7 mouse cellular contexts compared by ENCODE assay signal in the genomic region with DNA sequence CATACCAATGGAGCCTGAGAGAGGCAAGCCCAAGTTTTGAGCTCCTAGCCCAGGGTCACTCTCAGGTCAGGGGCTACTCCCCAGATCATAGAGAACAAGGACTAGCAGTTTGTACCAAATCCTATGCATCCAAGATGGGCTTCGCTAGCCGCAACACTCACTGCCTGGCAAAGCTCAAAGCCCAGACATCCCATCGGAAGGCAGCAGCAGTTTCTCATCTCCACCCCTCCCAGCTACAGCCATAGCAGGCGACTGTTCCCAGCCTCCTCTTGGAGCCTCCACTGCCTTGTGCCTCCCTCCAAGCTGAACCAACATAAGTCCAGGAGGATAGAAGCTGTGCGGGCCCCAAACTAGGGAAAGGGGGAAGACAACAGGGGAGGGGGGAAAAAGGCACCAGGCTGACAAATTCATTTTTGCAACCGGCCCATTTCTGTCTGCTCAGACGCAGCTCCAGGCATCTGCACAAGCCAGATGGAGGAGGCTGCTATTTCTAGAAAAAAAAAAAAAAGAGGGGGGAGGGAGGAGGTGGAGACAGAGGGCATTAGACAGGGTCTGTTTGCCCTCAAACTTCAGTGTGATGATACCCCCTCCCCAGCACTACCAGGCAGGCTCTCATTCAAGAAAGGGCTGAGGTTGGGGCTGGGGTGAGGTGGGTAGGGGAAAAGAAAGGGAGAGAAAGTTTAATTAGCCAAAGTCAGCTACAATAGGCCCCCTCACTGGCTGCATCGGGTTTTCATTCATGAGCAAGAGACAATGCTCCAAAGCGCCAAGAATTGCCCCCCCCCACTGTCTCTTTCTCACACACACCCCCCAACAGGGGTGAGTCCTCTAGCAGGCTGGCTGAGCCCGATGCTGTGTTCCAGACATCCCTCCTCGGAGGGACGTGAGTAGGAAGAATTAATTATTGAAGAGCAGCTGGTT. TPM values are rescaled to one million over a fixed set of nuclear protein-coding genes. Genes with fewer than 3 reads are reported as not detected.
DNase-seq lines count a peak whose midpoint lies in the region; ATAC-seq lines count a peak whose summit lies in the region.

No protein-coding gene starts in this region.

- H3K27me3 ChIP-seq in embryonic facial prominence, embryonic 15.5 days, result no peaks in the 10 kb centered on the region
- H3K27me3 ChIP-seq in intestine, embryonic 16.5 days (replicated peaks; ENCODE audit: control insufficient read depth, insufficient read depth, low read length), result no peaks in the 10 kb centered on the region

- no peaks in the 10 kb centered on the region for H3K9me3 ChIP-seq in embryonic facial prominence, embryonic 15.5 days (replicated peaks)
- H3K9me3 ChIP-seq in intestine, embryonic 16.5 days (ENCODE audit: control insufficient read depth, low read length), result no peaks in the 10 kb centered on the region

- H3K4me3 ChIP-seq in embryonic facial prominence, embryonic 15.5 days (replicated peaks), result peak overlapping the region; percentile 89
- peak overlapping the region; percentile 81 for H3K4me3 ChIP-seq in intestine, embryonic 16.5 days (ENCODE audit: low read length)

- H3K4me1 ChIP-seq in embryonic facial prominence, embryonic 15.5 days, result peaks cover 69% of the 10 kb centered on the region
- H3K4me1 ChIP-seq in intestine, embryonic 16.5 days (ENCODE audit: control insufficient read depth, insufficient read depth, low read length), result peaks cover 50% of the 10 kb centered on the region

- peak overlapping the region; percentile 74 for H3K4me2 ChIP-seq in embryonic facial prominence, embryonic 15.5 days (replicated peaks)
- H3K4me2 ChIP-seq in intestine, embryonic 16.5 days (ENCODE audit: low read depth, low read length), result peak overlapping the region; percentile 83

- peak overlapping the region; percentile 92 for H3K27ac ChIP-seq in embryonic facial prominence, embryonic 15.5 days (replicated peaks)
- peak overlapping the region; percentile 53 for H3K27ac ChIP-seq in intestine, embryonic 16.5 days (ENCODE audit: low read length)

- peaks cover 4% of the 10 kb centered on the region; the same call in 1 of the 2 replicates for H3K36me3 ChIP-seq in embryonic facial prominence, embryonic 15.5 days
- no peaks in the 10 kb centered on the region for H3K36me3 ChIP-seq in intestine, embryonic 16.5 days (ENCODE audit: control insufficient read depth, insufficient read depth, low read length)

- no peak for ATAC-seq in embryonic facial prominence, embryonic 15.5 days (ENCODE audit: insufficient number of reproducible peaks, low FRiP score, low TSS enrichment, low read depth)
- no peak for ATAC-seq in intestine, embryonic 16.5 days

- intact Hi-C loops in left cerebral cortex, postnatal 4 days (cut with DNase I), result no loop called here

- DNase-seq in left cerebral cortex, postnatal 4 days, result peak; percentile 45
- DNase-seq in left cerebral cortex, adult 9 months (ENCODE audit: low spot score in 2 of 2), result no peak
- peak; percentile 51 for DNase-seq in retina, embryonic 14.5 days (ENCODE audit: low spot score)
- no peak for DNase-seq in ovary, postnatal 10 days (ENCODE audit: low spot score)
- no peak for DNase-seq in kidney, postnatal 36 days

- WGBS in embryonic facial prominence, embryonic 15.5 days, result 17% methylated on average over 12 of the region's 12 CpGs
- WGBS in intestine, embryonic 16.5 days, result 29% methylated on average over 12 of the region's 12 CpGs

- no peak overlapping the region for H3K9ac ChIP-seq in embryonic facial prominence, embryonic 15.5 days
- H3K9ac ChIP-seq in intestine, embryonic 16.5 days (ENCODE audit: low read depth, low read length), result peak overlapping the region; percentile 88

RNA-seq across cellular contexts. Expression of gene Hdac5, which starts 2.4 kb away (rescaled TPM):
- 100 to 1,000 TPM; 205 to 213 TPM for total RNA-seq in left cerebral cortex, postnatal 4 days (2021)
- polyA plus RNA-seq in embryonic facial prominence, embryonic 15.5 days (2015; fragmentation: Nextera tagmentation; extraction: Ambion mirVana), result 105 and 106 TPM in 2 replicates
- polyA plus RNA-seq in intestine, embryonic 16.5 days (2015; fragmentation: Nextera tagmentation; extraction: Ambion mirVana), result 54.8 and 55.5 TPM in 2 replicates

RNA-seq across cellular contexts. Expression of gene BC030867, which starts 21.2 kb away (rescaled TPM):
- total RNA-seq in left cerebral cortex, postnatal 4 days (2021), result 1 to 10 TPM; 1.4 to 1.6 TPM
- polyA plus RNA-seq in embryonic facial prominence, embryonic 15.5 days (2015; fragmentation: Nextera tagmentation; extraction: Ambion mirVana), result 13.6 and 16.0 TPM in 2 replicates
- polyA plus RNA-seq in intestine, embryonic 16.5 days (2015; fragmentation: Nextera tagmentation; extraction: Ambion mirVana), result 12.4 and 15.9 TPM in 2 replicates

RNA-seq across cellular contexts. Expression of gene G6pc3, which starts 38.1 kb away (rescaled TPM):
- total RNA-seq in left cerebral cortex, postnatal 4 days (2021), result 10 to 100 TPM; 34.6 to 35.4 TPM
- 29.8 and 31.7 TPM in 2 replicates for polyA plus RNA-seq in embryonic facial prominence, embryonic 15.5 days (2015; fragmentation: Nextera tagmentation; extraction: Ambion mirVana)
- 26.7 and 32.1 TPM in 2 replicates for polyA plus RNA-seq in intestine, embryonic 16.5 days (2015; fragmentation: Nextera tagmentation; extraction: Ambion mirVana)

RNA-seq across cellular contexts. Expression of gene Asb16, which starts 41.0 kb away (rescaled TPM):
- under 1 TPM; 0.91 to 0.98 TPM for total RNA-seq in left cerebral cortex, postnatal 4 days (2021)
- 0.12 and 0.26 TPM in 2 replicates for polyA plus RNA-seq in embryonic facial prominence, embryonic 15.5 days (2015; fragmentation: Nextera tagmentation; extraction: Ambion mirVana)
- 0.05 TPM in 2 replicates for polyA plus RNA-seq in intestine, embryonic 16.5 days (2015; fragmentation: Nextera tagmentation; extraction: Ambion mirVana)

RNA-seq across cellular contexts. Expression of gene Lsm12, which starts 42.4 kb away (rescaled TPM):
- 10 to 100 TPM; 84.5 to 86.0 TPM for total RNA-seq in left cerebral cortex, postnatal 4 days (2021)
- polyA plus RNA-seq in embryonic facial prominence, embryonic 15.5 days (2015; fragmentation: Nextera tagmentation; extraction: Ambion mirVana), result 113 and 128 TPM in 2 replicates
- polyA plus RNA-seq in intestine, embryonic 16.5 days (2015; fragmentation: Nextera tagmentation; extraction: Ambion mirVana), result 87.9 and 115 TPM in 2 replicates

Comparison
In these comparisons a context has a peak if more than half of its experiments do, and no peak if none do; other contexts are left out.
1. DNase-seq: peak in left cerebral cortex, postnatal 4 days (single experiment) and retina, embryonic 14.5 days (single experiment); none in left cerebral cortex, adult 9 months (0 of 2), ovary, postnatal 10 days (single experiment) and kidney, postnatal 36 days (0 of 2).